Mouse (Mus musculus): ENCODE results near the gene Col6a6. TPM values are rescaled to one million over a fixed set of nuclear protein-coding genes. Genes with fewer than 3 reads are reported as not detected.

Gene Col6a6
- total and polyA plus RNA-seq, 3 experiments = not detected

- Histone ChIP-seq H3K9ac (ENCODE audit: control insufficient read depth, low read depth, low read length, poor library complexity, severe bottlenecking) (no peak overlapping the region), H3K27ac (ENCODE audit: control insufficient read depth, low read depth, low read length) (no peak overlapping the region), H3K9me3 (replicated peaks; ENCODE audit: insufficient read depth, low read length) (no peaks in the 10 kb centered on the region), H3K4me1 (ENCODE audit: control insufficient read depth in 1 of 2, insufficient read depth in 2 of 2, low read length in 2 of 2) (no peaks in the 10 kb centered on the region), H3K79me2 (ENCODE audit: control insufficient read depth, insufficient read depth, low read length, poor library complexity) (no peaks in the 10 kb centered on the region), H3K4me3 (ENCODE audit: control insufficient read depth in 1 of 2, insufficient read depth in 1 of 2, low read depth in 2 of 2, low read length in 2 of 2) (no peak overlapping the region), H3K27me3 (ENCODE audit: control insufficient read depth in 1 of 2, insufficient read depth in 2 of 2, low read length in 2 of 2) (no peaks in the 10 kb centered on the region), H3K36me3 (ENCODE audit: control insufficient read depth in 1 of 2, insufficient read depth in 2 of 2, low read length in 2 of 2) (no peaks in the 10 kb centered on the region)
- no peak for DNase-seq (ENCODE audit: low read depth, low spot score)
- no peak for TF ChIP-seq BHLHE40 (IDR thresholded peaks at IDR 0.05; ENCODE audit: borderline replicate concordance, low read depth, low read length)
- no peak for TF ChIP-seq TCF12 (IDR thresholded peaks at IDR 0.05; ENCODE audit: low read depth, low read length)
- TF ChIP-seq CHD1 (IDR thresholded peaks at IDR 0.05; ENCODE audit: low read depth, low read length) = no peak
- TF ChIP-seq MAFK (IDR thresholded peaks at IDR 0.05; ENCODE audit: borderline replicate concordance, low read depth, low read length) = no peak
- no peak for TF ChIP-seq ZC3H11A (IDR thresholded peaks at IDR 0.05; ENCODE audit: low read depth, low read length)
- TF ChIP-seq TAL1 (IDR thresholded peaks at IDR 0.05; ENCODE audit: low read length) = no peak
- TF ChIP-seq MEF2A (IDR thresholded peaks at IDR 0.05; ENCODE audit: extremely low read depth, insufficient replicate concordance, low read depth, low read length, poor library complexity, severe bottlenecking) = no peak
- TF ChIP-seq JUND (IDR thresholded peaks at IDR 0.05; ENCODE audit: low read depth, low read length) = no peak
- TF ChIP-seq MXI1 (IDR thresholded peaks at IDR 0.05; ENCODE audit: low read depth, low read length) = no peak
- no peak for TF ChIP-seq HCFC1 (IDR thresholded peaks at IDR 0.05; ENCODE audit: low read depth, low read length)
- TF ChIP-seq CHD2 (IDR thresholded peaks at IDR 0.05; ENCODE audit: low read length) = no peak
- TF ChIP-seq CTCF (IDR thresholded peaks at IDR 0.05 in 2 of 3, conservative IDR thresholded peaks at IDR 0.05 in 1 of 3; ENCODE audit: control insufficient read depth in 1 of 3, insufficient read depth in 1 of 3, low read depth in 2 of 3, low read length in 3 of 3, poor library complexity in 1 of 3, severe bottlenecking in 1 of 3) = no peak
- TF ChIP-seq POLR2AphosphoS2 (IDR thresholded peaks at IDR 0.05; ENCODE audit: low read length) = no peak
- TF ChIP-seq ETS1 (IDR thresholded peaks at IDR 0.05; ENCODE audit: low read depth, low read length) = no peak
Observed at GRCm38 (mm10) chr9:105765891-105766290, 62.1 kb downstream of the Col6a6 start.

GRCm38 (mm10) chr9:105764681-105765080 is 63.3 kb downstream of the Col6a6 start:
- no peak for DNase-seq (ENCODE audit: low read depth, low spot score)
- Histone ChIP-seq H3K36me3 (ENCODE audit: control insufficient read depth in 1 of 2, insufficient read depth in 2 of 2, low read length in 2 of 2) (no peaks in the 10 kb centered on the region), H3K9ac (ENCODE audit: control insufficient read depth, low read depth, low read length, poor library complexity, severe bottlenecking) (no peak overlapping the region), H3K27me3 (ENCODE audit: control insufficient read depth in 1 of 2, insufficient read depth in 2 of 2, low read length in 2 of 2) (no peaks in the 10 kb centered on the region), H3K4me3 (ENCODE audit: control insufficient read depth in 1 of 2, insufficient read depth in 1 of 2, low read depth in 2 of 2, low read length in 2 of 2) (no peak overlapping the region), H3K9me3 (replicated peaks; ENCODE audit: insufficient read depth, low read length) (no peaks in the 10 kb centered on the region), H3K27ac (ENCODE audit: control insufficient read depth, low read depth, low read length) (no peak overlapping the region), H3K4me1 (ENCODE audit: control insufficient read depth in 1 of 2, insufficient read depth in 2 of 2, low read length in 2 of 2) (no peaks in the 10 kb centered on the region), H3K79me2 (ENCODE audit: control insufficient read depth, insufficient read depth, low read length, poor library complexity) (no peaks in the 10 kb centered on the region)
- no peak for TF ChIP-seq ZC3H11A (IDR thresholded peaks at IDR 0.05; ENCODE audit: low read depth, low read length)
- TF ChIP-seq MAX (IDR thresholded peaks at IDR 0.05; ENCODE audit: low read length) = no peak
- TF ChIP-seq MAFK (IDR thresholded peaks at IDR 0.05; ENCODE audit: borderline replicate concordance, low read depth, low read length) = no peak
- TF ChIP-seq TAL1 (IDR thresholded peaks at IDR 0.05; ENCODE audit: low read length) = no peak
- no peak for TF ChIP-seq ZKSCAN1 (IDR thresholded peaks at IDR 0.05; ENCODE audit: low read depth, low read length)
- no peak for TF ChIP-seq POLR2AphosphoS5 (IDR thresholded peaks at IDR 0.05; ENCODE audit: borderline replicate concordance, low read depth, low read length)
- no peak for TF ChIP-seq USF2 (IDR thresholded peaks at IDR 0.05; ENCODE audit: borderline replicate concordance in 1 of 2, insufficient read depth in 1 of 2, low read depth in 1 of 2, low read length in 2 of 2)
- TF ChIP-seq CHD2 (IDR thresholded peaks at IDR 0.05; ENCODE audit: low read length) = no peak
- no peak for TF ChIP-seq RCOR1 (IDR thresholded peaks at IDR 0.05; ENCODE audit: low read depth, low read length)
- TF ChIP-seq E2F4 (IDR thresholded peaks at IDR 0.05; ENCODE audit: borderline replicate concordance, low read depth, low read length) = no peak
- TF ChIP-seq KAT2A (conservative IDR thresholded peaks at IDR 0.05; ENCODE audit: low read depth, low read length) = no peak
- TF ChIP-seq SIN3A (IDR thresholded peaks at IDR 0.05; ENCODE audit: low read length) = no peak
- TF ChIP-seq NELFE (IDR thresholded peaks at IDR 0.05; ENCODE audit: low read depth, low read length) = no peak
- TF ChIP-seq TCF12 (IDR thresholded peaks at IDR 0.05; ENCODE audit: low read depth, low read length) = no peak
